Mouse (Mus musculus) thymus, adult 2 months (tissue): ENCODE data around the gene Casp2. TPM values are rescaled to one million over a fixed set of nuclear protein-coding genes. Genes with fewer than 3 reads are reported as not detected.

Experiments used
- DNase-seq: peaks from one replicate; pipeline ENCODE4 v3.0.0; 2021
- H3K27ac ChIP-seq: fragments of 200-500 bp; 2 replicates; pipeline ENCODE4 v1.5.1; 2012; ENCODE audit warnings: low read length, control low read depth; ENCODE audit not compliant: control insufficient read depth, insufficient read depth
- H3K27me3 ChIP-seq: fragments of 200-500 bp; 2 replicates; pipeline ENCODE4 v1.6.1; 2012; ENCODE audit warnings: mild to moderate bottlenecking, low read length, moderate library complexity, mixed read lengths; ENCODE audit not compliant: control insufficient read depth, insufficient read depth
- H3K36me3 ChIP-seq: fragments of 200-500 bp; 2 replicates; pipeline ENCODE4 v1.6.1; 2012; ENCODE audit warnings: mild to moderate bottlenecking, low read length, moderate library complexity; ENCODE audit not compliant: control insufficient read depth, insufficient read depth
- H3K4me1 ChIP-seq: fragments of 200-500 bp; replicated peaks from 2 replicates; pipeline ENCODE4 v1.6.1; 2012; ENCODE audit warnings: low read length; ENCODE audit not compliant: control insufficient read depth, insufficient read depth
- H3K4me3 ChIP-seq: fragments of 200-500 bp; 2 replicates; pipeline ENCODE4 v1.5.1; 2012; ENCODE audit warnings: mild to moderate bottlenecking, low read length, control low read depth, moderate library complexity; ENCODE audit not compliant: control insufficient read depth, insufficient read depth
- CTCF ChIP-seq: fragments of 200-500 bp; IDR thresholded peaks from 2 replicates; pipeline ENCODE4 v1.5.1; 2012; ENCODE audit warnings: mild to moderate bottlenecking, control low read depth, low read length, moderate library complexity, borderline replicate concordance; ENCODE audit not compliant: control insufficient read depth, poor library complexity, insufficient read depth; ENCODE audit errors: extremely low read depth
- POLR2A ChIP-seq: fragments of 200-500 bp; IDR thresholded peaks from 2 replicates; pipeline ENCODE4 v1.6.1; 2012; ENCODE audit warnings: mild to moderate bottlenecking, low read length, control low read depth, moderate library complexity; ENCODE audit not compliant: control insufficient read depth, poor library complexity, insufficient read depth; ENCODE audit errors: extremely low read depth
- WGBS: fragments of 180-500 bp; shearing (Covaris S2); methylation state at CpG from one replicate; pipeline ENCODE4 v1.1.7; 2018; 5-methylcytosine and 5-hydroxymethylcytosine counted together
- polyA plus RNA-seq: library from polyadenylated mRNA; depleted of rRNA; stranded (reverse); fragments of >200 nt; gene quantifications from 2 replicates; pipeline ENCODE4 v1.2.3, GENCODE M21; 2012

The Casp2 gene
- polyA plus RNA-seq, 1 experiment: 116 TPM

GRCm38 (mm10) chr6:42276151-42276550 is 11.4 kb downstream of the Casp2 start:
- TF ChIP-seq POLR2A: no peak
- no peak for TF ChIP-seq CTCF
- WGBS: 93% methylated on average over 2 of the region's 2 CpGs
- Histone ChIP-seq H3K4me3 (no peak overlapping the region), H3K27ac (no peak overlapping the region), H3K4me1 (no peaks in the 10 kb centered on the region), H3K27me3 (no peaks in the 10 kb centered on the region), H3K36me3 (peaks cover 95% of the 10 kb centered on the region)
- no peak for DNase-seq

DNA sequence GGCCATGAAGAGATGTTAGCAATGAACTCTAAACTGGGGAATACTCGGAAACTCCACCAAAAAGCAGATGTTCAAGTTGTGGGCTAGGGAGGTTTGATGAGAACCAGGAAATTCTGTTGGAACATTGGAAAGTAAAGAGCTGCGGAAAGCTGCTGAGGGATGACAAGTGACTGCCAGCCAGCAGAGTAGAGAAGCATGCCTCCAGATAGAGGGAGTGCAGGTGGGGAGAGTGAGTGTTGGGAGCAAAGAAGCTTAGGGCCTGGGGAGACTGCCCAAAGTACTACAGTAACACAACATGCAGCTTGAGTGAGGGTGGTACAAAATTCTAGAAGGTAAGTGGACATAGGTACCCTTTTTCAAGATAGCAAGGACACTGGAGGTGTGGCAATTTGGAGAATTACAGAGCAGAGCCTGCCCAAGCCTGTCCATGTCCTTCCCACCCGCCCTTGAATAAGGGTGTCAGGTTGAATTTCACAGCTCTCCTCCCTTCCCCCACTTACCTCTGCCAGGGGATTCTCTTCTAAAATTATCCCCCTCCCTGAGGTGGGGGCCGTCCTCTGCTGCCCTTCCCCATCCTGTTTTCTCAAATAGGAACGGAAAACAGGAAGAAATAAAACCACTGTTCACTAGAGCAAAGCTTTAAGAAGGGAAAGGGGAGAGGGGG is 18.2 kb downstream of the Casp2 start:
- peaks cover 56% of the 10 kb centered on the region for H3K36me3 ChIP-seq
- no peak for DNase-seq
- H3K27ac ChIP-seq: no peak overlapping the region

GRCm38 (mm10) chr6:42286448-42286847 is 21.7 kb downstream of the Casp2 start, which contains the start of gene Clcn1:
Clcn1 (plus strand) TSS chr6:42286685.
- TF ChIP-seq CTCF: no peak
- TF ChIP-seq POLR2A: no peak
- no peaks in the 10 kb centered on the region; the same call in 1 of the 2 replicates for H3K4me1 ChIP-seq
- no peak for DNase-seq
- no peak within 1 kb of the TSS for H3K4me3 ChIP-seq
- WGBS: 75% methylated on average over 5 of the region's 5 CpGs
- peaks cover 24% of the 10 kb centered on the region for H3K36me3 ChIP-seq
- H3K27me3 ChIP-seq: no peaks in the 10 kb centered on the region
- no peak within 1 kb of the TSS for H3K27ac ChIP-seq

More for the DNA sequence above, 18.2 kb downstream of the Casp2 start:
- H3K27me3 ChIP-seq: no peaks in the 10 kb centered on the region
- no peaks in the 10 kb centered on the region; the same call in 1 of the 2 replicates for H3K4me1 ChIP-seq
- no peak overlapping the region for H3K4me3 ChIP-seq
- 69% methylated on average over 5 of the region's 5 CpGs for WGBS
- TF ChIP-seq CTCF (no peak), POLR2A (no peak)

GRCm38 (mm10) chr6:42287562-42287961 is 22.8 kb downstream of the Casp2 start:
- H3K4me1 ChIP-seq: no peaks in the 10 kb centered on the region; the same call in 1 of the 2 replicates
- no peak overlapping the region for H3K4me3 ChIP-seq
- peaks cover 13% of the 10 kb centered on the region for H3K36me3 ChIP-seq
- no peak for TF ChIP-seq CTCF
- no peak overlapping the region for H3K27ac ChIP-seq
- no peaks in the 10 kb centered on the region for H3K27me3 ChIP-seq
- DNase-seq: no peak

DNA sequence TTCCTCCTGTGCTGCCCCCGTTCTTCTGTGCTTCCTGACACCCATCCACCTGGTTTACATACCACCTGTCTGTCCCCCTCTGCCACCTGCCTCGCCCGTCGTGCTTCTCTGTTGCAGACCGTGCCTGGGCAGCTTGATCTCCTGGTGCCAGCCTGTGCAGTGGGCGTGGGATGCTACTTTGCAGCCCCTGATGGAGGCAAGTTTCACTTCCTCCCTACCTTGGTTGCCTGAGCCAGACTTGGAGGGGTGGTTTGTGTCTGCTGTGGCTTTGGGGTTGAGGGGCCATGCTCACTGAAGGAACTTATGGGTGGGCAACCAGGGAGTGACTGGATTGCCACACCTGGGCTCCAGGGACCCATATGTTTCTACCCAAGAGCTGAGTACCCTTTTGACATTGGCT is 28.5 kb downstream of the Casp2 start:
- H3K36me3 ChIP-seq: no peaks in the 10 kb centered on the region
- H3K4me3 ChIP-seq: no peak overlapping the region
- WGBS: 20% methylated on average over 6 of the region's 6 CpGs
- no peak for DNase-seq
- no peak overlapping the region for H3K27ac ChIP-seq
- no peaks in the 10 kb centered on the region for H3K27me3 ChIP-seq
- no peaks in the 10 kb centered on the region for H3K4me1 ChIP-seq
- TF ChIP-seq CTCF (no peak), POLR2A (no peak)

DNA sequence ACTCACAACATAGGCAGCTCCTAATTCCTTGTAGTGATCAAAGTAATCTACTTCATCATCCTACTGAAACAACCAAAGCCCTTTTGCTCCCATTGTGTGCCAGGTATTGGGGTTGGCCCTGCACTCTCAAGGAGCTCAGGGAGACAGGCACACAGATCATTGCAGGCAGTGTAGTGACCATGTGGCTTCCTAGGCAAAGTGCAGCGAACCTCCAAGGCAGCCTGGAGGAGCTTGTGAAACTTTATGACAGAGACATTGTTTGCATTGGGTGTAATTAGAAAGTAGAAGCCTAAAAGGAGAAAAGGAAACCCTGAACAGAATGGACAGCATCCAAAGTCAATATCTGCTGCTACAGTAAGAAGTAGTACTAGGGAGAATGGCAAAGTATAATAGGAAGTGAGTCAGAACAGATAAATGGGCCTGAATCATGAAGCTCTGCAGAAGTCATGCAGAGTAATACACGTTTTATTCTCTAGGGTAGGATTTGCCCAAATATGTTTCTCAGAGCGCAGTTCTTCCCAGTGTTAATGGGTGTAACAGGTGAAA is 30.8 kb downstream of the Casp2 start:
- no peaks in the 10 kb centered on the region for H3K27me3 ChIP-seq
- no peak for TF ChIP-seq POLR2A
- no peak for TF ChIP-seq CTCF

GRCm38 (mm10) chr6:42299362-42299761 is 34.6 kb downstream of the Casp2 start:
- TF ChIP-seq POLR2A (no peak), CTCF (no peak)
- H3K27ac ChIP-seq: no peak overlapping the region
- H3K36me3 ChIP-seq: no peaks in the 10 kb centered on the region
- H3K4me3 ChIP-seq: no peak overlapping the region
- WGBS: 44% methylated on average over 5 of the region's 5 CpGs
- H3K4me1 ChIP-seq: no peaks in the 10 kb centered on the region
- DNase-seq: no peak
- H3K27me3 ChIP-seq: no peaks in the 10 kb centered on the region

More for the DNA sequence above, 30.8 kb downstream of the Casp2 start:
- H3K36me3 ChIP-seq: no peaks in the 10 kb centered on the region
- no peaks in the 10 kb centered on the region for H3K4me1 ChIP-seq
- H3K27ac ChIP-seq: no peak overlapping the region
- no peak for DNase-seq
- H3K4me3 ChIP-seq: no peak overlapping the region
- 84% methylated on average over 3 of the region's 3 CpGs for WGBS
